Mouse (Mus musculus): ENCODE measurements around the gene Nrbf2.

Nrbf2 gene

GRCm38 (mm10) chr10:67216872-67217271 is 68.2 kb downstream of the Nrbf2 start:
- DNase-seq (ENCODE audit: low read depth, low spot score), result no peak

Data from forelimb bud, embryonic 11.5 days (tissue).